Mouse (Mus musculus): Measurements from ENCODE around the gene 4930505A04Rik. TPM values are rescaled to one million over a fixed set of nuclear protein-coding genes. Genes with fewer than 3 reads are reported as not detected.
"Not testable (repeated sequence)": the region's sequence is repeated elsewhere in the genome, so short reads cannot be mapped to it uniquely, and the experiment has no call there.

Gene 4930505A04Rik
- polyA plus RNA-seq, 1 experiment from 2014 or later, result not detected

GRCm38 (mm10) chr11:30471187-30471586, 440 bp downstream of the 4930505A04Rik start:
- Histone ChIP-seq H3K27ac (ENCODE audit: low read depth, low read length) (peak overlapping the region; percentile 80), H3K4me1 (ENCODE audit: control insufficient read depth, insufficient read depth, low read length) (peaks cover 4% of the 10 kb centered on the region; the same call in 1 of the 2 replicates), H3K9me3 (replicated peaks; ENCODE audit: control insufficient read depth, low read length) (no peaks in the 10 kb centered on the region), H3K4me2 (peak overlapping the region; percentile 73; the same call in 1 of the 2 replicates), H3K9ac (ENCODE audit: low read depth, low read length) (no peak overlapping the region), H3K36me3 (ENCODE audit: control insufficient read depth, insufficient read depth, low read length) (no peaks in the 10 kb centered on the region), H3K27me3 (ENCODE audit: control insufficient read depth, insufficient read depth, low read length) (no peaks in the 10 kb centered on the region), H3K4me3 (ENCODE audit: low read depth, low read length) (no peak overlapping the region; the same call in 1 of the 2 replicates)
- ATAC-seq (replicated peaks; ENCODE audit: insufficient number of reproducible peaks, low FRiP score, low TSS enrichment), result no peak
- 59% methylated on average over 8 of the region's 8 CpGs for WGBS (ENCODE audit: insufficient replicate concordance)

- Histone ChIP-seq H3K9me3 (replicated peaks; ENCODE audit: control insufficient read depth, low read length) (no peaks in the 10 kb centered on the region), H3K9ac (ENCODE audit: low read depth, low read length) (no peak overlapping the region), H3K27ac (ENCODE audit: low read depth, low read length) (no peak overlapping the region), H3K36me3 (ENCODE audit: control insufficient read depth, insufficient read depth, low read length) (no peaks in the 10 kb centered on the region), H3K4me2 (no peak overlapping the region), H3K4me3 (ENCODE audit: low read depth, low read length) (no peak overlapping the region), H3K4me1 (ENCODE audit: control insufficient read depth, insufficient read depth, low read length) (no peaks in the 10 kb centered on the region), H3K27me3 (ENCODE audit: control insufficient read depth, insufficient read depth, low read length) (no peaks in the 10 kb centered on the region)
- WGBS (ENCODE audit: insufficient replicate concordance), result 51% methylated on average over 4 of the region's 4 CpGs
- ATAC-seq (replicated peaks; ENCODE audit: insufficient number of reproducible peaks, low FRiP score, low TSS enrichment), result no peak
Measured at GRCm38 (mm10) chr11:30454331-30454730, 17.3 kb downstream of the 4930505A04Rik start.

DNA sequence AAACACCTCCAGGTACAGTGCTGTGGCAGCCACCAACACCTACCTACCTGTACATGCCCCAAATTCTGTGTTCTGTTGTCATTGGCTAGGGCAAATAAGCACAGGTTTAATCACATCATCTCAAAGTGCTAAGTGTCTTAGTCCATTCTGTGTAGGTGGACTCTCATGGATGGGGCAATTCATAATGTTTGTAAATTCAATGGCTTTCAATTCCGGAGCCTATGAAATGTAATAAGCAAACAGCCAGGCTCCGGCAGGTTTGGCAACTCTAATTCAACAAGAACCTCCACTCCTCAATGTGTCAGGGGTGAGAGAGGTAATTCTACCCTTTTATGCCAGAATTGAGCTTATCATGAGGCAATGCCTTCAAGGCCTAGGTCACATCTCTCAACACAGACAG, 23.5 kb downstream of the 4930505A04Rik start:
- ATAC-seq (replicated peaks; ENCODE audit: insufficient number of reproducible peaks, low FRiP score, low TSS enrichment), result no peak
- no peak overlapping the region for H3K4me2 ChIP-seq
- H3K27ac ChIP-seq (ENCODE audit: low read depth, low read length), result no peak overlapping the region
- H3K9ac ChIP-seq (ENCODE audit: low read depth, low read length), result no peak overlapping the region
- no peaks in the 10 kb centered on the region for H3K36me3 ChIP-seq (ENCODE audit: control insufficient read depth, insufficient read depth, low read length)
- H3K27me3 ChIP-seq (ENCODE audit: control insufficient read depth, insufficient read depth, low read length), result no peaks in the 10 kb centered on the region
- WGBS (ENCODE audit: insufficient replicate concordance), result 86% methylated on average over 2 of the region's 2 CpGs
- H3K4me3 ChIP-seq (ENCODE audit: low read depth, low read length), result no peak overlapping the region
- no peaks in the 10 kb centered on the region for H3K9me3 ChIP-seq (replicated peaks; ENCODE audit: control insufficient read depth, low read length)
- no peaks in the 10 kb centered on the region for H3K4me1 ChIP-seq (ENCODE audit: control insufficient read depth, insufficient read depth, low read length)

GRCm38 (mm10) chr11:30447561-30447960, 24.1 kb downstream of the 4930505A04Rik start:
- H3K9ac ChIP-seq (ENCODE audit: low read depth, low read length), result no peak overlapping the region
- H3K4me2 ChIP-seq, result no peak overlapping the region
- no peaks in the 10 kb centered on the region for H3K4me1 ChIP-seq (ENCODE audit: control insufficient read depth, insufficient read depth, low read length)
- H3K36me3 ChIP-seq (ENCODE audit: control insufficient read depth, insufficient read depth, low read length), result no peaks in the 10 kb centered on the region
- no peak overlapping the region for H3K4me3 ChIP-seq (ENCODE audit: low read depth, low read length)
- H3K27me3 ChIP-seq (ENCODE audit: control insufficient read depth, insufficient read depth, low read length), result no peaks in the 10 kb centered on the region
- no peaks in the 10 kb centered on the region for H3K9me3 ChIP-seq (replicated peaks; ENCODE audit: control insufficient read depth, low read length)
- H3K27ac ChIP-seq (ENCODE audit: low read depth, low read length), result no peak overlapping the region
- no peak for ATAC-seq (replicated peaks; ENCODE audit: insufficient number of reproducible peaks, low FRiP score, low TSS enrichment)
- WGBS (ENCODE audit: insufficient replicate concordance), result 89% methylated on average over 1 of the region's 1 CpGs

GRCm38 (mm10) chr11:30444192-30444905, 27.3 kb downstream of the 4930505A04Rik start:
- not testable (repeated sequence) for H3K4me3 ChIP-seq (ENCODE audit: low read depth, low read length); H3K4me1 ChIP-seq (ENCODE audit: control insufficient read depth, insufficient read depth, low read length); H3K9me3 ChIP-seq (replicated peaks; ENCODE audit: control insufficient read depth, low read length); H3K36me3 ChIP-seq (ENCODE audit: control insufficient read depth, insufficient read depth, low read length); H3K27me3 ChIP-seq (ENCODE audit: control insufficient read depth, insufficient read depth, low read length); H3K9ac ChIP-seq (ENCODE audit: low read depth, low read length); ATAC-seq (replicated peaks; ENCODE audit: insufficient number of reproducible peaks, low FRiP score, low TSS enrichment); H3K27ac ChIP-seq (ENCODE audit: low read depth, low read length); H3K4me2 ChIP-seq
- 80% methylated on average over 12 of the region's 12 CpGs for WGBS (ENCODE audit: insufficient replicate concordance)

DNA sequence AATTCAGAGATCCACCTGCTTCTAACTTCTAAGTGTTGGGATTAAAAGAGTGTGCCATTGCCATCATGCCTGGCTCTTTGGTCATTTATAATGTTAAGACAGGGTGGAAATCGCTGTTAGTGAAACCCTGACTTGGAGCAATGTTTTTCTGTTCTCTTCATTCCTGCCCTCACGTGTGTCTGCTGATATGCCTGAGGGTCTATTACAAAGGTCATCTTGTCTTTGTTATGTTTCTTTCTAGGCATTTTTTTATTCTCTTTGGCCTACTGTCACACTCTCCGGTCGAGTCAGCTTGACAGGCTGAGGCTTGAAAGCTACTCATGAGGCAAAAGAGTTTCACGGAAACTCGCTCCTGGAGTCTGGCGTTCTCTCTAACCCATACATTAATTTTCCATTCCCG, 27.9 kb downstream of the 4930505A04Rik start:
- Histone ChIP-seq H3K4me1 (ENCODE audit: control insufficient read depth, insufficient read depth, low read length) (no peaks in the 10 kb centered on the region), H3K27ac (ENCODE audit: low read depth, low read length) (no peak overlapping the region), H3K9ac (ENCODE audit: low read depth, low read length) (no peak overlapping the region), H3K4me2 (no peak overlapping the region), H3K4me3 (ENCODE audit: low read depth, low read length) (no peak overlapping the region), H3K9me3 (replicated peaks; ENCODE audit: control insufficient read depth, low read length) (no peaks in the 10 kb centered on the region), H3K36me3 (ENCODE audit: control insufficient read depth, insufficient read depth, low read length) (no peaks in the 10 kb centered on the region), H3K27me3 (ENCODE audit: control insufficient read depth, insufficient read depth, low read length) (no peaks in the 10 kb centered on the region)
- no peak for ATAC-seq (replicated peaks; ENCODE audit: insufficient number of reproducible peaks, low FRiP score, low TSS enrichment)
- 78% methylated on average over 8 of the region's 8 CpGs for WGBS (ENCODE audit: insufficient replicate concordance)

GRCm38 (mm10) chr11:30433256-30433950, 38.2 kb downstream of the 4930505A04Rik start:
- no peaks in the 10 kb centered on the region for H3K9me3 ChIP-seq (replicated peaks; ENCODE audit: control insufficient read depth, low read length)
- no peak overlapping the region for H3K4me2 ChIP-seq
- no peak overlapping the region for H3K27ac ChIP-seq (ENCODE audit: low read depth, low read length)
- no peak overlapping the region for H3K4me3 ChIP-seq (ENCODE audit: low read depth, low read length)
- no peaks in the 10 kb centered on the region for H3K4me1 ChIP-seq (ENCODE audit: control insufficient read depth, insufficient read depth, low read length)
- H3K27me3 ChIP-seq (ENCODE audit: control insufficient read depth, insufficient read depth, low read length), result no peaks in the 10 kb centered on the region
- no peak for ATAC-seq (replicated peaks; ENCODE audit: insufficient number of reproducible peaks, low FRiP score, low TSS enrichment)
- no peak overlapping the region for H3K9ac ChIP-seq (ENCODE audit: low read depth, low read length)
- WGBS (ENCODE audit: insufficient replicate concordance), result 77% methylated on average over 2 of the region's 2 CpGs
- H3K36me3 ChIP-seq (ENCODE audit: control insufficient read depth, insufficient read depth, low read length), result no peaks in the 10 kb centered on the region

DNA sequence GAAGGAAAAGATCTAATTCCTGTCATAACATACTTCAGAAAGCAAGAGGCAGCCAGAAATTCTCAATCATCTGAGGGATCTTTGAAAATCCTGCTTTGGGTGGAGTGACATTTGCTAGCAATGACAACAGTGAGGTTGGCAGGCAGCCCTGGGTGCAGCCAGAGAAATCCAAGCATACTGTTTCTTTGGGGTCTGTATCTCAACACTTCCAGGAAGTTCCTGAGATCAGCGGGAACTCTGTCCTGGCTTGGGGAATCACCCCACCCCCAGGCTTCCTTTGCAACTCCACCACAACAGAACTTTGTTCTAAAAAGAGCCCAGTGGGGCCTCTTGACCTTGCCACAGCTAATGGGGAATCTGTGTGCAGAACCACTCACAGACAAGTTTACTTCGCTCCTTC, 66.0 kb downstream of the 4930505A04Rik start:
- peaks cover 10% of the 10 kb centered on the region for H3K4me1 ChIP-seq (ENCODE audit: control insufficient read depth, insufficient read depth, low read length)
- 33% methylated on average over 2 of the region's 2 CpGs for WGBS (ENCODE audit: insufficient replicate concordance)
- no peak overlapping the region for H3K9ac ChIP-seq (ENCODE audit: low read depth, low read length)
- no peak overlapping the region for H3K4me3 ChIP-seq (ENCODE audit: low read depth, low read length)
- ATAC-seq (replicated peaks; ENCODE audit: insufficient number of reproducible peaks, low FRiP score, low TSS enrichment), result no peak
- no peaks in the 10 kb centered on the region for H3K36me3 ChIP-seq (ENCODE audit: control insufficient read depth, insufficient read depth, low read length)
- H3K9me3 ChIP-seq (replicated peaks; ENCODE audit: control insufficient read depth, low read length), result no peaks in the 10 kb centered on the region
- no peak overlapping the region; the same call in 1 of the 2 replicates for H3K27ac ChIP-seq (ENCODE audit: low read depth, low read length)
- H3K4me2 ChIP-seq, result no peak overlapping the region
- H3K27me3 ChIP-seq (ENCODE audit: control insufficient read depth, insufficient read depth, low read length), result no peaks in the 10 kb centered on the region

Data from heart, embryonic 11.5 days (tissue).